Mouse (Mus musculus): ENCODE results near the gene Nup107.

GRCm38 (mm10) chr10:117768141-117768440, 24.4 kb downstream of the Nup107 start:
- TF ChIP-seq MXI1 (IDR thresholded peaks at IDR 0.05; ENCODE audit: low read depth, low read length) = no peak
- TF ChIP-seq MYC (IDR thresholded peaks at IDR 0.05; ENCODE audit: low read depth, low read length) = no peak
- no peak for TF ChIP-seq MAX (IDR thresholded peaks at IDR 0.05; ENCODE audit: low read length)
- TF ChIP-seq POLR2A (IDR thresholded peaks at IDR 0.05; ENCODE audit: low read depth, low read length) = no peak

Measured in CH12.LX (cell line).